Comparison of ENCODE assay signal across 25 mouse cellular contexts in genomic region chr17:84565762-84566161, GRCm38 (mm10). TPM values are rescaled to one million over a fixed set of nuclear protein-coding genes. Genes with fewer than 3 reads are reported as not detected.
DNase-seq lines count a peak whose midpoint lies in the region; ATAC-seq lines count a peak whose summit lies in the region.
"Had no signal": no experiment of that assay in that cellular context is flagged by ENCODE, and none has a peak within 500 bp of the region (broad histone marks: within the 10 kb centered on the region; RNA-seq: fewer than 3 reads in every experiment).

No protein-coding gene starts in this region.

- ATAC-seq in embryonic facial prominence, embryonic 13.5 days (ENCODE audit: insufficient number of reproducible peaks, insufficient read depth, low FRiP score, low TSS enrichment, low read depth) = no peak
- ATAC-seq: CD4-positive, CD25-positive, alpha-beta regulatory T cell, adult 4 months; forebrain, embryonic 14.5 days; forebrain, postnatal 0 days; intestine, postnatal 0 days had no signal

- intact Hi-C loops in gastrocnemius, postnatal 14 days (cut with DNase I; ENCODE audit: low total_unique reads) = no loop called here

- H3K27ac ChIP-seq in heart, embryonic 10.5 days = no peak overlapping the region
- peak overlapping the region; percentile 84; the same call in 1 of the 2 replicates for H3K27ac ChIP-seq in embryonic facial prominence, embryonic 13.5 days
- H3K27ac ChIP-seq: heart, adult 2 months; hindbrain, embryonic 12.5 days; hindbrain, embryonic 15.5 days had no signal

- H3K27me3 ChIP-seq in heart, embryonic 10.5 days (ENCODE audit: insufficient read depth, poor library complexity, severe bottlenecking) = no peaks in the 10 kb centered on the region
- H3K27me3 ChIP-seq in embryonic facial prominence, embryonic 13.5 days = no peaks in the 10 kb centered on the region
- H3K27me3 ChIP-seq: embryonic facial prominence, embryonic 12.5 days; hindbrain, embryonic 12.5 days; hindbrain, embryonic 15.5 days had no signal

- no peaks in the 10 kb centered on the region for H3K4me1 ChIP-seq in heart, embryonic 10.5 days
- peaks cover 22% of the 10 kb centered on the region for H3K4me1 ChIP-seq in embryonic facial prominence, embryonic 13.5 days

- H3K9me3 ChIP-seq in heart, embryonic 10.5 days = no peaks in the 10 kb centered on the region
- no peaks in the 10 kb centered on the region for H3K9me3 ChIP-seq in embryonic facial prominence, embryonic 13.5 days
- H3K9me3 ChIP-seq: embryonic facial prominence, embryonic 12.5 days; hindbrain, embryonic 12.5 days; hindbrain, embryonic 15.5 days had no signal

- H3K36me3 ChIP-seq in heart, embryonic 10.5 days = peaks cover 13% of the 10 kb centered on the region
- H3K36me3 ChIP-seq in embryonic facial prominence, embryonic 13.5 days = peaks cover 28% of the 10 kb centered on the region
- H3K36me3 ChIP-seq: hindbrain, embryonic 12.5 days had no signal

- peak; percentile 75 for DNase-seq in heart, adult 11 months
- DNase-seq in heart, embryonic 10.5 days (ENCODE audit: low spot score) = no peak
- peak; percentile 21 for DNase-seq in right cerebral cortex, adult 18-20 months
- no peak for DNase-seq in right cerebral cortex, postnatal 14 days
- no peak for DNase-seq in adrenal gland, adult 8-10 months
- DNase-seq in gastrocnemius, postnatal 14 days = no peak
- DNase-seq: adrenal gland, adult 2 months; adrenal gland, postnatal 25 days; cerebellum, adult 18-20 months; cerebellum, adult 9-10 months; cerebellum, postnatal 14 days; forebrain, postnatal 0 days; gastrocnemius, postnatal 10 days; heart, adult 2 months; kidney, adult 8-10 months had no signal

- WGBS in heart, embryonic 10.5 days = 87% methylated on average over 6 of the region's 6 CpGs
- 92% methylated on average over 6 of the region's 6 CpGs for whole genome bisulfite sequencing in embryonic facial prominence, embryonic 13.5 days

- no peak overlapping the region for H3K9ac ChIP-seq in embryonic facial prominence, embryonic 13.5 days
- H3K9ac ChIP-seq: embryonic facial prominence, embryonic 12.5 days; forebrain, postnatal 0 days; hindbrain, embryonic 12.5 days; hindbrain, embryonic 15.5 days had no signal

- H3K4me3 ChIP-seq in heart, embryonic 10.5 days = no peak overlapping the region
- H3K4me3 ChIP-seq in embryonic facial prominence, embryonic 13.5 days = no peak overlapping the region
- H3K4me3 ChIP-seq: embryonic facial prominence, embryonic 12.5 days; erythroblast, embryonic 14.5 days; heart, adult 2 months; hindbrain, embryonic 12.5 days; hindbrain, embryonic 15.5 days had no signal

- no peak overlapping the region for H3K4me2 ChIP-seq in embryonic facial prominence, embryonic 13.5 days
- H3K4me2 ChIP-seq: embryonic facial prominence, embryonic 12.5 days; heart, embryonic 11.5 days; hindbrain, embryonic 12.5 days; hindbrain, embryonic 15.5 days had no signal

RNA-seq across cellular contexts. Expression of gene Plekhh2, which starts 54.1 kb away (rescaled TPM):
- polyA plus RNA-seq in heart, embryonic 10.5 days (2016; fragmentation: Nextera tagmentation; extraction: Ambion mirVana) = 3.6 and 3.9 TPM in 2 replicates
- polyA plus RNA-seq in embryonic facial prominence, embryonic 13.5 days (2015; fragmentation: Nextera tagmentation; extraction: Ambion mirVana) = 8.7 and 9.2 TPM in 2 replicates
- 1 to 10 TPM; 2.2 to 6.4 (median 4.2) TPM for total RNA-seq in adrenal gland, adult 8-10 months (2022)
- total RNA-seq in gastrocnemius, postnatal 14 days (2021) = 1 to 10 TPM; 3.6 to 3.8 TPM
- total RNA-seq: hematopoietic stem cell, adult 5-6 weeks had no signal
- polyA plus RNA-seq: CD4-positive, CD25-positive, alpha-beta regulatory T cell, adult 4 months; erythroblast, embryonic 14.5 days had no signal

Comparison
In these comparisons a context has a peak if more than half of its experiments do, and no peak if none do; other contexts are left out.
1. DNase-seq: peak in heart, adult 11 months (single experiment) and right cerebral cortex, adult 18-20 months (single experiment); none in heart, embryonic 10.5 days (single experiment), right cerebral cortex, postnatal 14 days (single experiment), adrenal gland, adult 8-10 months (single experiment) and gastrocnemius, postnatal 14 days (single experiment).